Mouse (Mus musculus) bone marrow, adult 2 months (tissue): ENCODE results near the gene Rdh19.
"Not testable (repeated sequence)": the region's sequence is repeated elsewhere in the genome, so short reads cannot be mapped to it uniquely, and the experiment has no call there.

ENCODE experiments used
- CTCF ChIP-seq: fragments of 200-500 bp; IDR thresholded peaks from 2 replicates; pipeline ENCODE4 v1.5.1; 2011; ENCODE audit warnings: low read length, control low read depth; ENCODE audit not compliant: control insufficient read depth, insufficient read depth
- POLR2A ChIP-seq: fragments of 200-500 bp; IDR thresholded peaks from 2 replicates; pipeline ENCODE4 v1.6.1; 2011; ENCODE audit warnings: low read depth, mild to moderate bottlenecking, control low read depth, low read length, borderline replicate concordance; ENCODE audit not compliant: control insufficient read depth

DNA sequence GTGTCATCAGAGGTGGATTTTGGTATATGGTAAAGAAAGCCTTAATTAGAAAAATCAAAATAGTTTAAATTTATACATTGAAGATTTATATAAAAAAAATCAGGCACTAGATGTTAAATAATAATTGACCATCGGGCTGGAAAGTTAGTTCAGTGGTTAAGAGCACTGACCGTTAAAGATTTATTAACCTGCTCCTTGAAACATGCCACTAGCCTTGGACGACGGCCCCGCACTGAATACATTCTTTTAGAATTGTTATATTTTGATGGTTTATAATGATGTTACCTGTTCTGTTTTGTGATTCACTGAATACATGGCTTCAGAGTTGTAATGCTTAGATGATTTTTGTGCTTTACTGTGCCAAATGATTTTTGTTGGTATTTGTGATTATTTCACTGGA, 3.8 kb upstream of the Rdh19 start:
- not testable (repeated sequence) for TF ChIP-seq POLR2A, CTCF
